Mouse (Mus musculus): ENCODE measurements around the gene Syn3. TPM values are rescaled to one million over a fixed set of nuclear protein-coding genes. Genes with fewer than 3 reads are reported as not detected.

Gene Syn3
- polyA plus RNA-seq, 2 experiments = 1.9 to 2.0 TPM

GRCm38 (mm10) chr10:86249283-86249682 lies 249.4 kb downstream of the Syn3 start:
- no peaks in the 10 kb centered on the region for H3K9me3 ChIP-seq (ENCODE audit: control insufficient read depth, low read length)
- no peaks in the 10 kb centered on the region for H3K36me3 ChIP-seq (ENCODE audit: control insufficient read depth, insufficient read depth, low read length)
- no peaks in the 10 kb centered on the region for H3K4me1 ChIP-seq (ENCODE audit: control insufficient read depth, insufficient read depth, low read length)
- DNase-seq (ENCODE audit: low spot score) = no peak
- no peaks in the 10 kb centered on the region for H3K27me3 ChIP-seq (ENCODE audit: control insufficient read depth, insufficient read depth, low read length)
- H3K4me2 ChIP-seq (replicated peaks; ENCODE audit: low read depth, low read length, severe bottlenecking) = no peak overlapping the region
- no peak for TF ChIP-seq POLR2A (IDR thresholded peaks at IDR 0.05; ENCODE audit: borderline replicate concordance, extremely low read depth, insufficient read depth, insufficient read length)
- 64% methylated on average over 1 of the region's 1 CpGs for WGBS
- H3K27ac ChIP-seq (replicated peaks; ENCODE audit: low read depth, low read length) = no peak overlapping the region
- H3K9ac ChIP-seq (ENCODE audit: low read depth, low read length, severe bottlenecking) = no peak overlapping the region
- ATAC-seq (ENCODE audit: low FRiP score, low read depth) = no peak
- no peak overlapping the region for H3K4me3 ChIP-seq (replicated peaks; ENCODE audit: low read length)

GRCm38 (mm10) chr10:86248807-86249206 lies 249.9 kb downstream of the Syn3 start:
- DNase-seq (ENCODE audit: low spot score) = no peak
- H3K27me3 ChIP-seq (ENCODE audit: control insufficient read depth, insufficient read depth, low read length) = no peaks in the 10 kb centered on the region
- no peak overlapping the region for H3K4me3 ChIP-seq (replicated peaks; ENCODE audit: low read length)
- no peaks in the 10 kb centered on the region for H3K9me3 ChIP-seq (ENCODE audit: control insufficient read depth, low read length)
- no peak for ATAC-seq (ENCODE audit: low FRiP score, low read depth)
- no peak overlapping the region for H3K4me2 ChIP-seq (replicated peaks; ENCODE audit: low read depth, low read length, severe bottlenecking)
- 85% methylated on average over 3 of the region's 3 CpGs for WGBS
- TF ChIP-seq POLR2A (IDR thresholded peaks at IDR 0.05; ENCODE audit: borderline replicate concordance, extremely low read depth, insufficient read depth, insufficient read length) = no peak
- H3K27ac ChIP-seq (replicated peaks; ENCODE audit: low read depth, low read length) = no peak overlapping the region
- H3K9ac ChIP-seq (ENCODE audit: low read depth, low read length, severe bottlenecking) = no peak overlapping the region
- no peaks in the 10 kb centered on the region for H3K4me1 ChIP-seq (ENCODE audit: control insufficient read depth, insufficient read depth, low read length)
- no peaks in the 10 kb centered on the region for H3K36me3 ChIP-seq (ENCODE audit: control insufficient read depth, insufficient read depth, low read length)

GRCm38 (mm10) chr10:86248131-86248740 lies 250.5 kb downstream of the Syn3 start:
- Histone ChIP-seq H3K36me3 (ENCODE audit: control insufficient read depth, insufficient read depth, low read length) (no peaks in the 10 kb centered on the region), H3K4me3 (replicated peaks; ENCODE audit: low read length) (no peak overlapping the region), H3K27me3 (ENCODE audit: control insufficient read depth, insufficient read depth, low read length) (no peaks in the 10 kb centered on the region), H3K4me2 (replicated peaks; ENCODE audit: low read depth, low read length, severe bottlenecking) (no peak overlapping the region), H3K9ac (ENCODE audit: low read depth, low read length, severe bottlenecking) (no peak overlapping the region), H3K4me1 (ENCODE audit: control insufficient read depth, insufficient read depth, low read length) (no peaks in the 10 kb centered on the region), H3K9me3 (ENCODE audit: control insufficient read depth, low read length) (no peaks in the 10 kb centered on the region), H3K27ac (replicated peaks; ENCODE audit: low read depth, low read length) (no peak overlapping the region)
- TF ChIP-seq POLR2A (IDR thresholded peaks at IDR 0.05; ENCODE audit: borderline replicate concordance, extremely low read depth, insufficient read depth, insufficient read length) = no peak
- WGBS = 92% methylated on average over 10 of the region's 10 CpGs
- DNase-seq (ENCODE audit: low spot score) (no peak), ATAC-seq (ENCODE audit: low FRiP score, low read depth) (no peak)

GRCm38 (mm10) chr10:86245396-86245795 lies 253.3 kb downstream of the Syn3 start:
- no peak for ATAC-seq (ENCODE audit: low FRiP score, low read depth)
- no peaks in the 10 kb centered on the region for H3K36me3 ChIP-seq (ENCODE audit: control insufficient read depth, insufficient read depth, low read length)
- no peak overlapping the region for H3K27ac ChIP-seq (replicated peaks; ENCODE audit: low read depth, low read length)
- H3K9ac ChIP-seq (ENCODE audit: low read depth, low read length, severe bottlenecking) = no peak overlapping the region
- no peak overlapping the region for H3K4me3 ChIP-seq (replicated peaks; ENCODE audit: low read length)
- TF ChIP-seq POLR2A (IDR thresholded peaks at IDR 0.05; ENCODE audit: borderline replicate concordance, extremely low read depth, insufficient read depth, insufficient read length) = no peak
- H3K4me1 ChIP-seq (ENCODE audit: control insufficient read depth, insufficient read depth, low read length) = no peaks in the 10 kb centered on the region
- WGBS = 92% methylated on average over 7 of the region's 7 CpGs
- H3K4me2 ChIP-seq (replicated peaks; ENCODE audit: low read depth, low read length, severe bottlenecking) = no peak overlapping the region
- H3K27me3 ChIP-seq (ENCODE audit: control insufficient read depth, insufficient read depth, low read length) = no peaks in the 10 kb centered on the region
- no peaks in the 10 kb centered on the region for H3K9me3 ChIP-seq (ENCODE audit: control insufficient read depth, low read length)
- no peak for DNase-seq (ENCODE audit: low spot score)

- H3K36me3 ChIP-seq (ENCODE audit: control insufficient read depth, insufficient read depth, low read length) = no peaks in the 10 kb centered on the region
- H3K9ac ChIP-seq (ENCODE audit: low read depth, low read length, severe bottlenecking) = no peak overlapping the region
- no peak overlapping the region for H3K4me2 ChIP-seq (replicated peaks; ENCODE audit: low read depth, low read length, severe bottlenecking)
- H3K9me3 ChIP-seq (ENCODE audit: control insufficient read depth, low read length) = no peaks in the 10 kb centered on the region
- no peaks in the 10 kb centered on the region for H3K4me1 ChIP-seq (ENCODE audit: control insufficient read depth, insufficient read depth, low read length)
- DNase-seq (ENCODE audit: low spot score) (no peak), ATAC-seq (ENCODE audit: low FRiP score, low read depth) (no peak)
- 80% methylated on average over 6 of the region's 6 CpGs for WGBS
- H3K27ac ChIP-seq (replicated peaks; ENCODE audit: low read depth, low read length) = no peak overlapping the region
- no peak for TF ChIP-seq POLR2A (IDR thresholded peaks at IDR 0.05; ENCODE audit: borderline replicate concordance, extremely low read depth, insufficient read depth, insufficient read length)
- H3K4me3 ChIP-seq (replicated peaks; ENCODE audit: low read length) = no peak overlapping the region
- H3K27me3 ChIP-seq (ENCODE audit: control insufficient read depth, insufficient read depth, low read length) = no peaks in the 10 kb centered on the region
Observed at GRCm38 (mm10) chr10:86243525-86243924, 255.2 kb downstream of the Syn3 start.

GRCm38 (mm10) chr10:86242721-86243120 lies 256.0 kb downstream of the Syn3 start:
- DNase-seq (ENCODE audit: low spot score) (no peak), ATAC-seq (ENCODE audit: low FRiP score, low read depth) (no peak)
- Histone ChIP-seq H3K4me2 (replicated peaks; ENCODE audit: low read depth, low read length, severe bottlenecking) (no peak overlapping the region), H3K4me1 (ENCODE audit: control insufficient read depth, insufficient read depth, low read length) (no peaks in the 10 kb centered on the region), H3K27me3 (ENCODE audit: control insufficient read depth, insufficient read depth, low read length) (no peaks in the 10 kb centered on the region), H3K27ac (replicated peaks; ENCODE audit: low read depth, low read length) (no peak overlapping the region), H3K9me3 (ENCODE audit: control insufficient read depth, low read length) (no peaks in the 10 kb centered on the region), H3K4me3 (replicated peaks; ENCODE audit: low read length) (no peak overlapping the region), H3K9ac (ENCODE audit: low read depth, low read length, severe bottlenecking) (no peak overlapping the region), H3K36me3 (ENCODE audit: control insufficient read depth, insufficient read depth, low read length) (no peaks in the 10 kb centered on the region)
- TF ChIP-seq POLR2A (IDR thresholded peaks at IDR 0.05; ENCODE audit: borderline replicate concordance, extremely low read depth, insufficient read depth, insufficient read length) = no peak
- 87% methylated on average over 3 of the region's 3 CpGs for WGBS
